Mouse (Mus musculus) lung, embryonic 14.5 days (tissue): ENCODE measurements around the gene Gbx1. TPM values are rescaled to one million over a fixed set of nuclear protein-coding genes. Genes with fewer than 3 reads are reported as not detected.

Experiments
- ATAC-seq: fragments of 200-750 bp; cut with Nextera tagmentation; 2 replicates; pipeline ENCODE4 v1.8.0; 2017; ENCODE audit warnings: mild to moderate bottlenecking, moderate TSS enrichment, moderate library complexity; ENCODE audit not compliant: insufficient read depth
- DNase-seq: peaks from one replicate; pipeline ENCODE4 v3.0.0-alpha.2; 2015
- H3K27ac ChIP-seq: fragments of 300-500 bp; sonication (generic); 2 replicates; pipeline ENCODE4 v1.5.1; 2014; ENCODE audit warnings: low read depth, mild to moderate bottlenecking, moderate library complexity
- H3K27me3 ChIP-seq: fragments of 300-500 bp; sonication (generic); 2 replicates; pipeline ENCODE4 v1.6.1; 2014; ENCODE audit warnings: low read length, control low read depth; ENCODE audit not compliant: insufficient read depth
- H3K36me3 ChIP-seq: fragments of 300-500 bp; sonication (generic); 2 replicates; pipeline ENCODE4 v1.6.1; 2014; ENCODE audit warnings: control low read depth; ENCODE audit not compliant: insufficient read depth
- H3K4me1 ChIP-seq: fragments of 300-500 bp; sonication (generic); 2 replicates; pipeline ENCODE4 v1.6.1; 2014; ENCODE audit warnings: antibody characterized with exemption, control low read depth; ENCODE audit not compliant: insufficient read depth
- H3K4me2 ChIP-seq: fragments of 300-500 bp; sonication (generic); 2 replicates; pipeline ENCODE4 v1.6.1; 2014; ENCODE audit warnings: mild to moderate bottlenecking
- H3K4me3 ChIP-seq: fragments of 300-500 bp; sonication (generic); 2 replicates; pipeline ENCODE4 v1.5.1; 2014; ENCODE audit warnings: low read depth, low read length
- H3K9ac ChIP-seq: fragments of 300-500 bp; sonication (generic); 2 replicates; pipeline ENCODE4 v1.6.1; 2014
- H3K9me3 ChIP-seq: fragments of 300-500 bp; sonication (generic); 2 replicates; pipeline ENCODE4 v1.6.1; 2016; ENCODE audit warnings: low read depth, low read length, control low read depth
- CTCF ChIP-seq: IDR thresholded peaks from 2 replicates; pipeline ENCODE4 v1.5.1; 2016; ENCODE audit warnings: antibody characterized with exemption, low read depth
- WGBS: fragments of 180-500 bp; shearing (Covaris S2); extraction: QIAGEN DNeasy Blood & Tissue Kit; methylation state at CpG from one replicate; pipeline ENCODE4 v1.1.7; 2014; 5-methylcytosine and 5-hydroxymethylcytosine counted together
- polyA plus RNA-seq: library from polyadenylated mRNA; unstranded; fragments of >200 nt; fragmentation: Nextera tagmentation; extraction: Ambion mirVana; gene quantifications from 2 replicates; pipeline ENCODE4 v1.2.1, GENCODE M21; 2014

Gbx1 gene
- polyA plus RNA-seq, 1 experiment from 2014 or later = 0.07 TPM

GRCm38 (mm10) chr5:24492546-24493285, 34.3 kb downstream of the Gbx1 start:
- Histone ChIP-seq H3K9me3 (no peaks in the 10 kb centered on the region), H3K36me3 (peaks cover 97% of the 10 kb centered on the region), H3K4me3 (no peak overlapping the region), H3K27ac (no peak overlapping the region), H3K4me2 (no peak overlapping the region), H3K9ac (no peak overlapping the region), H3K27me3 (no peaks in the 10 kb centered on the region), H3K4me1 (no peaks in the 10 kb centered on the region)
- ATAC-seq (no peak), DNase-seq (no peak)
- 80% methylated on average over 16 of the region's 16 CpGs for WGBS
- no peak for TF ChIP-seq CTCF

GRCm38 (mm10) chr5:24490413-24490920, 36.5 kb downstream of the Gbx1 start:
- TF ChIP-seq CTCF = no peak
- Histone ChIP-seq H3K27ac (no peak overlapping the region), H3K9ac (no peak overlapping the region), H3K9me3 (no peaks in the 10 kb centered on the region), H3K27me3 (no peaks in the 10 kb centered on the region), H3K4me1 (no peaks in the 10 kb centered on the region), H3K4me2 (no peak overlapping the region), H3K36me3 (peaks cover 95% of the 10 kb centered on the region), H3K4me3 (no peak overlapping the region)
- 83% methylated on average over 14 of the region's 14 CpGs for WGBS
- no peak for DNase-seq
- ATAC-seq = no peak

GRCm38 (mm10) chr5:24486738-24487137, 40.3 kb downstream of the Gbx1 start:
- H3K27me3 ChIP-seq = no peaks in the 10 kb centered on the region
- no peak overlapping the region for H3K27ac ChIP-seq
- H3K4me3 ChIP-seq = no peak overlapping the region
- ATAC-seq = no peak
- H3K36me3 ChIP-seq = peaks cover 86% of the 10 kb centered on the region
- 89% methylated on average over 5 of the region's 5 CpGs for WGBS
- no peak overlapping the region for H3K9ac ChIP-seq
- H3K9me3 ChIP-seq = no peaks in the 10 kb centered on the region
- no peak for DNase-seq
- no peak overlapping the region for H3K4me2 ChIP-seq
- H3K4me1 ChIP-seq = no peaks in the 10 kb centered on the region
- no peak for TF ChIP-seq CTCF

DNA sequence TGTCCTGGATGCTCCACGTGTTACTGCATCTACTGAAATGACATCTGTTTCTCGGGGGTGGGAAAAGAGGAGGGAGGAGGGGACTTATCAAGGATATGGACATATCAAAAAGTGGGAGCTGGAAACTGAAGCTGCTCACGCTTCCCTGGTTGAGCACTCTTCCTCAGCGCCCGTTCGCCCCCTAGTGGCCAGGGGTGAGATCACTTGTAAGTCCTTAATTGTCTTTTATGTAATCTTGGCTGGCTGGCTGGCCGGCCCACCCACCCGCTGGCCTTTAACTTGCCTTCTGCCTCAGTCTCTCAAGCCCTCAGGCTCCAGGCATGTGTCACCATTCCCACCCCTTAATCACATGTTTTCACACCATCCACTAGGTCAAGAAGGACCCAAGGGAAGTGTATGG, 40.9 kb downstream of the Gbx1 start:
- ATAC-seq = no peak
- Histone ChIP-seq H3K9me3 (no peaks in the 10 kb centered on the region), H3K36me3 (peaks cover 87% of the 10 kb centered on the region), H3K4me3 (no peak overlapping the region), H3K9ac (no peak overlapping the region), H3K27me3 (no peaks in the 10 kb centered on the region), H3K4me2 (no peak overlapping the region), H3K27ac (no peak overlapping the region; the same call in 1 of the 2 replicates), H3K4me1 (no peaks in the 10 kb centered on the region)
- peak; percentile 94 for TF ChIP-seq CTCF
- 3% methylated on average over 8 of the region's 8 CpGs for WGBS
- DNase-seq = peak; percentile 95

- no peak for DNase-seq
- Histone ChIP-seq H3K36me3 (peaks cover 87% of the 10 kb centered on the region), H3K9ac (no peak overlapping the region), H3K27me3 (no peaks in the 10 kb centered on the region), H3K9me3 (no peaks in the 10 kb centered on the region), H3K27ac (no peak overlapping the region), H3K4me3 (no peak overlapping the region), H3K4me2 (no peak overlapping the region), H3K4me1 (no peaks in the 10 kb centered on the region)
- no peak for ATAC-seq
- TF ChIP-seq CTCF = no peak
- 52% methylated on average over 22 of the region's 22 CpGs for WGBS
Observed at GRCm38 (mm10) chr5:24484963-24485362, 42.0 kb downstream of the Gbx1 start.

DNA sequence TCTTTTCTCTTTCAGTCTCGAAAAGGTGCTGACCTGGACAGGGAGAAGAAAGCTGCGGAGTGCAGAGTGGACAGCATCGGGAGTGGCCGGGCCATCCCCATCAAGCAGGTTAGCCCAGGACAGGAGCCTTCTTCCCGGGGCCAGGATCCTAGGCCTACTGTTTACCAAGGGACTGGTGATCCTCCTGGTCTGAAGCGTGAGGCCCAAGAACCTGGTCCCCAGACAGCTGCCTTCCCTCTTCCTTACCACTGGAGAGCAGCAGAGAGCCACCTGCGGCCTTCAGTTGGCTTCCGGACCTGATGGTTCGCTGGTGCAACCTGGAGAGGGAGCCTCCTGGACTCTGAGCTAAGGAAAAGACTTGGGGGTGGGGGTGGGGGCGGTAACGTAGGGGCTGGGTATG, 43.7 kb downstream of the Gbx1 start:
- no peak overlapping the region for H3K4me2 ChIP-seq
- H3K27me3 ChIP-seq = no peaks in the 10 kb centered on the region
- WGBS = 27% methylated on average over 11 of the region's 11 CpGs
- no peaks in the 10 kb centered on the region for H3K9me3 ChIP-seq
- peak; percentile 88 for TF ChIP-seq CTCF
- H3K9ac ChIP-seq = no peak overlapping the region
- H3K4me1 ChIP-seq = no peaks in the 10 kb centered on the region
- H3K27ac ChIP-seq = no peak overlapping the region
- no peak overlapping the region for H3K4me3 ChIP-seq
- H3K36me3 ChIP-seq = peaks cover 87% of the 10 kb centered on the region
- ATAC-seq (peak; percentile 36; the same call in 1 of the 2 replicates), DNase-seq (peak; percentile 86)

DNA sequence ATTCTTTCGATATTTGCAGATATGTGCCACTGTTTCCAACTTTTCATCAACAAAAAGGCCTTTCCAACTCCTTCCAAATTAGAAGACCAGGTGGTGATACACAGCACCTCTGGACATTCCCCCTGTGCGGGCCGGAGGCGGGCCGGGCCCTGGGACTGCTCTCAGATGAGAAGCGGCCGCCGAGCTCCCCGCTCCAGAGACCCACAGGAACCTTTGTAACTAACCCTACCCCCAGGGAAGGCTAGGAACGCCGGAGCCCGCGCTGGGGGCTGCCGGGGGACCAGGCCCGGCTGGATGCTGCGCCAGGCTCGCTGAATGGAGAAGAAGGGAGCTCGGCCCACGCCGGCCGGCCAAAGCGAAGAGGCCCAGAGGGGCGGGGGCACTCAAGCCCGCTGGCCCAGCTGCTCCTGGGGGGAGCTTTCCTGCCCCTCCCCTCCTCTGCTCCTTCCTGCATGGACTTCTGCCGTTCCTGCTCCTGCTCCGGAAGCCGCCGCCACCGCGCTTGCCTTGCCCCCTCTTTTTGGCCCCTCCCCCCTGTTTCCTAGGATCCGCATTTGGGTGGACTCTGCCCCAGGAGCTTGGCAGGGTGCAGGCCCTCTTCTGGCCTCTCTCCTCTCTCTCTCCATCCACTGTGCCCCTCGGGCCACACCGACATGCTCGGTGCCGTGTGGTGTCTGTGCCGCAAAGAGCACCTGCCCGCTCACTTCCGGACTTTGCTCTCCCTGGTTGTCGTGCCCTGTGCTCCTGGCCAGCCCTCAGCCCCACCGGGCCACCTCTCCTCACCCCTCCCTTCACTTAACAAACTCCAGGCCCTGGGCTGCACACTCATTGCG, 44.5 kb downstream of the Gbx1 start:
- ATAC-seq (peak; percentile 10; the same call in 1 of the 2 replicates), DNase-seq (peak; percentile 31)
- Histone ChIP-seq H3K4me2 (no peak overlapping the region), H3K9ac (no peak overlapping the region; the same call in 1 of the 2 replicates), H3K27ac (no peak overlapping the region), H3K4me1 (no peaks in the 10 kb centered on the region), H3K9me3 (no peaks in the 10 kb centered on the region), H3K36me3 (peaks cover 87% of the 10 kb centered on the region), H3K4me3 (no peak overlapping the region), H3K27me3 (no peaks in the 10 kb centered on the region)
- 54% methylated on average over 41 of the region's 41 CpGs for WGBS
- TF ChIP-seq CTCF = no peak
